Mouse (Mus musculus) CH12.LX (cell line): ENCODE data around the gene AW011738. TPM values are rescaled to one million over a fixed set of nuclear protein-coding genes. Genes with fewer than 3 reads are reported as not detected.

Experiments used
- DNase-seq: peaks from one replicate; pipeline ENCODE4 v3.0.0-alpha.2; 2013; ENCODE audit errors: extremely low read depth
- H3K27ac ChIP-seq: 2 replicates; pipeline ENCODE4 v1.5.1; 2012; ENCODE audit warnings: low read depth, mild to moderate bottlenecking, control low read depth, moderate library complexity; ENCODE audit not compliant: insufficient read depth
- H3K27me3 ChIP-seq: replicated peaks from 2 replicates; pipeline ENCODE3; 2012; ENCODE audit warnings: inconsistent platforms
- H3K36me3 ChIP-seq, 2 experiments: replicated peaks in 1 of 2; 2 replicates each; pipeline versions ENCODE3 to v1.6.1; 2012; ENCODE audit warnings: inconsistent platforms in 1 of 2, low read length in 1 of 2, mild to moderate bottlenecking in 1 of 2, mixed read lengths in 1 of 2, moderate library complexity in 1 of 2; ENCODE audit not compliant: control insufficient read depth in 1 of 2, insufficient read depth in 1 of 2
- H3K4me1 ChIP-seq, 2 experiments: 2 replicates each; pipeline ENCODE4 v1.6.1; 2012; ENCODE audit warnings: inconsistent platforms in 1 of 2, moderate library complexity in 1 of 2; ENCODE audit not compliant: insufficient read depth in 2 of 2, control insufficient read depth in 1 of 2
- H3K4me2 ChIP-seq: 2 replicates; pipeline ENCODE4 v1.6.1; 2012; ENCODE audit warnings: low read depth, mild to moderate bottlenecking, control low read depth; ENCODE audit not compliant: poor library complexity, insufficient read depth, severe bottlenecking
- H3K4me3 ChIP-seq, 3 experiments: fragments of 150-350 bp in 1 of 3; sonication (generic) in 1 of 3; replicated peaks in 1 of 3; 2 replicates each; pipeline versions ENCODE3 to v1.5.1; 2011 to 2012; ENCODE audit warnings: low read depth in 2 of 3, low read length in 2 of 3, mild to moderate bottlenecking in 2 of 3, moderate library complexity in 2 of 3, control low read depth in 1 of 3, improper control_type of control experiment in 1 of 3, inconsistent platforms in 1 of 3, mixed read lengths in 1 of 3; ENCODE audit not compliant: poor library complexity in 1 of 3
- H3K79me2 ChIP-seq: replicated peaks from 2 replicates; pipeline ENCODE4 v1.6.1; 2012; ENCODE audit warnings: mild to moderate bottlenecking, moderate library complexity; ENCODE audit not compliant: control insufficient read depth, poor library complexity, insufficient read depth, severe bottlenecking; ENCODE audit errors: extremely low read depth
- H3K9ac ChIP-seq: 2 replicates; pipeline ENCODE4 v1.6.1; 2012; ENCODE audit warnings: low read depth, mild to moderate bottlenecking, control low read depth, moderate library complexity; ENCODE audit not compliant: insufficient read depth
- H3K9me3 ChIP-seq: replicated peaks from 2 replicates; pipeline ENCODE3; 2012; ENCODE audit warnings: low read length, inconsistent platforms, mixed read lengths
- CHD1 ChIP-seq: IDR thresholded peaks from 2 replicates; pipeline ENCODE4 v1.6.1; 2012; ENCODE audit warnings: low read depth, low read length, improper control_type of control experiment, inconsistent platforms
- EP300 ChIP-seq: IDR thresholded peaks from 2 replicates; pipeline ENCODE4 v1.6.1; 2011; ENCODE audit warnings: low read length, improper control_type of control experiment
- GABPA ChIP-seq: IDR thresholded peaks from 2 replicates; pipeline ENCODE4 v1.6.1; 2012; ENCODE audit warnings: low read depth, low read length, improper control_type of control experiment, inconsistent platforms; ENCODE audit not compliant: insufficient replicate concordance
- HCFC1 ChIP-seq: IDR thresholded peaks from 2 replicates; pipeline ENCODE4 v1.6.1; 2012; ENCODE audit warnings: low read depth, mild to moderate bottlenecking, inconsistent platforms, low read length, improper control_type of control experiment
- JUN ChIP-seq: IDR thresholded peaks from 2 replicates; pipeline ENCODE4 v1.6.1; 2011; ENCODE audit warnings: low read depth, mild to moderate bottlenecking, low read length, improper control_type of control experiment, moderate library complexity; ENCODE audit not compliant: insufficient read depth
- MAFK ChIP-seq: IDR thresholded peaks from 2 replicates; pipeline ENCODE4 v1.6.1; 2011; ENCODE audit warnings: low read length, improper control_type of control experiment; ENCODE audit not compliant: insufficient replicate concordance
- MAX ChIP-seq: IDR thresholded peaks from 2 replicates; pipeline ENCODE4 v1.6.1; 2011; ENCODE audit warnings: low read length, improper control_type of control experiment
- MXI1 ChIP-seq: IDR thresholded peaks from 2 replicates; pipeline ENCODE4 v1.6.1; 2011; ENCODE audit warnings: mild to moderate bottlenecking, low read depth, low read length, improper control_type of control experiment
- RAD21 ChIP-seq: IDR thresholded peaks from 2 replicates; pipeline ENCODE4 v1.6.1; 2011; ENCODE audit warnings: low read depth, mild to moderate bottlenecking, low read length, improper control_type of control experiment, moderate library complexity
- SIN3A ChIP-seq: IDR thresholded peaks from 2 replicates; pipeline ENCODE4 v1.6.1; 2012; ENCODE audit warnings: low read length, improper control_type of control experiment, inconsistent platforms
- UBTF ChIP-seq: IDR thresholded peaks from 2 replicates; pipeline ENCODE4 v1.6.1; 2012; ENCODE audit warnings: low read depth, mild to moderate bottlenecking, inconsistent platforms, low read length, improper control_type of control experiment, moderate library complexity
- USF1 ChIP-seq: IDR thresholded peaks from 2 replicates; pipeline ENCODE4 v1.6.1; 2014; ENCODE audit warnings: low read depth, mild to moderate bottlenecking, inconsistent platforms, low read length, improper control_type of control experiment
- USF2 ChIP-seq: conservative IDR thresholded peaks from 2 replicates; pipeline ENCODE4 v1.6.1; 2011; ENCODE audit warnings: low read depth, low read length, improper control_type of control experiment
- ZKSCAN1 ChIP-seq: IDR thresholded peaks from 2 replicates; pipeline ENCODE4 v1.6.1; 2012; ENCODE audit warnings: low read depth, inconsistent platforms, low read length, improper control_type of control experiment, borderline replicate concordance
- ZNF384 ChIP-seq: IDR thresholded peaks from 2 replicates; pipeline ENCODE4 v1.6.1; 2012; ENCODE audit warnings: low read depth, low read length, improper control_type of control experiment, inconsistent platforms
- dilution Hi-C: fragments of 300-500 bp; cut with MboI; formaldehyde crosslinking; loops from 2 replicates; pipeline ENCODE4 v1.14.3; 2020; ENCODE audit warnings: low sequenced_read_pairs; ENCODE audit not compliant: extremely low pct_unique_long_range_greater_than_20kb, extremely low pct_ligation_motif_present
- in situ Hi-C: fragments of 300-500 bp; cut with MboI; formaldehyde crosslinking; loops from 3 replicates; pipeline ENCODE4 v1.14.3; 2019; ENCODE audit warnings: low sequenced_read_pairs, low pct_ligation_motif_present, low pct_unique_long_range_greater_than_20kb, mixed read lengths
- polyA plus RNA-seq: library from polyadenylated mRNA; unstranded; fragments of >175 nt; gene quantifications from 2 replicates; pipeline ENCODE4 v1.2.1, GENCODE M21; 2012; ENCODE audit warnings: low read depth; ENCODE audit not compliant: insufficient read length
- total RNA-seq, 2 experiments: library from RNA; depleted of rRNA; stranded (reverse); fragments of 300-350 nt in 1 of 2; fragments of >200 nt in 1 of 2; gene quantifications; 2 replicates each; pipeline ENCODE4 v1.2.3; 2012 to 2014

The AW011738 gene
- total and polyA plus RNA-seq, 3 experiments, result 0.15 to 1.6 (median 0.20) TPM

DNA sequence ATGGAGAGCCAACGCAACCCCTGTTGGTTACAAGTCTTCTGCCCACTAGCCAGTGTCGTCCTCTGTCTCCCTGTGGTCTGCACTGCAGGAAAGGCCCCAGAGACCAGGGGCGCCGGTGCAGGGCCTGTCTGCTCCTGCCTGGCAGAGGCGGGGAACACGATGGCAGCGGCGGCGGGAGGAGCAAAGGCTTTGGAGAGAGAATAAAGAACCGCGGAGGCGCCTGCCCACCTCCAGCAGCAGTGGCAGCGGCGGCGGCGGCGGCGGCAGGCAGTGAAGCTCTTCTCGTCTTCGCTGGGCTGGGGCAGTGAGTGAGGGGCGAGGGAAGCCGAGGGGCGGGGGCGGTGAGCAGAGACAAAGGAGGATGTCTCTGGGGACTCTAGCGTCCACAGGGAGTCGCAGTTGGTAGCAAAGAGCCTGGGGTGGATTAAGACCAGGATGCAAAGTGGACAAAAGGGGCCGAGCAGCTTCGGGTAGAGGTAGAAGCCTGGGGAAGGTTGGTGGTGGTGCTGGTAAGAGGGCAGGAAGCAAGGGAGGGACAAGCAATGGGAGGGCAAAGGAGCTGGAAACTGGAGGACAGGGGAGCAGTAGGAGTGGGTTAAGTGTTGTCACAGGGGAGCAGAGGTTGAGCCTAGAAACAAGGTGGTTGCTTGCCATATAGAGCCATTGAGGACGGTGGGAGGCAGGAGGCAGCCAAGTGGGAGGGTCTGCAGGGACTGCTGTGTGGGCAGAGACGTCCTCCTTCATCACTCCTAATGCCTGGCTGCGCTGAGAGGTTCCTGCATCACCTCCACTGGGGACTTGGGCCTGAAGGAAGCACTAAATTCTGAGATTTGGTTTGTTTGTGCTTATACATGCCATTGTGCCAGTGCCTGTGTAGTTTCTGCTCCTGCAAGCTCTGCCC is 16.9 kb upstream of the AW011738 start:
- Histone ChIP-seq H3K4me1 (peaks cover 3 to 42% of the 10 kb centered on the region in 2 experiments; a peak in 2 of 4 replicates), H3K9me3 (no peaks in the 10 kb centered on the region), H3K36me3 (peaks cover 0 to 2% of the 10 kb centered on the region in 2 experiments), H3K4me3 (no peak overlapping the region), H3K9ac (no peak overlapping the region), H3K27me3 (no peaks in the 10 kb centered on the region), H3K27ac (no peak overlapping the region), H3K4me2 (no peak overlapping the region), H3K79me2 (no peaks in the 10 kb centered on the region)
- in situ Hi-C loops, result no loop called here
- no peak for DNase-seq
- dilution Hi-C loops, result no loop called here
- TF ChIP-seq ZNF384 (no peak), USF1 (no peak), USF2 (no peak), RAD21 (no peak), UBTF (no peak), EP300 (no peak), JUN (no peak), GABPA (no peak), HCFC1 (no peak), MXI1 (no peak), CHD1 (no peak), SIN3A (no peak)
- TF ChIP-seq, all 38 proteins: peak for 0

DNA sequence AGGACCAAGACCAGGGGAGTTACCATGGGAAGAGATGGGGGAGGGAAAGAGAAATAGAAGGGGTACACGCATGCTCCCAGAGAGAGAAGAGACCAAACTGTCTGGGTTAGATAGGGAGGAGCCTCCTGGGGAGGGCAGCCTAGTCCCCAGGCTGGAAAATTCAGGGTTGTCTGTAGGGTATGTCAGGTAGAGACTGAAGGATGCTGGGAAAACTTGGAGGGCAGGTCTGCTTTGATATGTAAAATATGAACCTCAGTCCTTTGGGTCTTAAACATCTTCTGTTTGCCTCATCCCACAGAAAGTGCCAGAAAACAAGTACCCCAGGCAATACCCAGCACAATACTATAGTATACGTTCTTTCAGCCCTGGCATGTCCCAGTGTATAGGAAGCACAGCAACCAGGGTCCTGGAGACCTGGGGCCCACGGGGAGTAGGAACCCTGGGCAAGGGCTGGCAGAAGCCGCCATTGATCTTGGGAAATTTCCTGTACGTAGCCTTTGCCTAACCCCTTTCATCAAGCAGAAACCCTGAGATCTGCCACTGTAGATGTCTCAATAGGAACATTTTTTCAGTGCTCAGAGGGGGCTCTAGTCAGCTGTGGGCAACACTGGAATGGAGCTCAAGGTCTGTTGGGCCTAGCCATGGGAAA is 14.8 kb upstream of the AW011738 start:
- TF ChIP-seq MAX, result no peak
- TF ChIP-seq SIN3A, result no peak
- no peak for TF ChIP-seq ZKSCAN1
- TF ChIP-seq MAFK, result no peak
- H3K4me1 ChIP-seq, result peaks cover 3 to 27% of the 10 kb centered on the region in 2 experiments; a peak in 2 of 4 replicates
- H3K79me2 ChIP-seq, result no peaks in the 10 kb centered on the region
- H3K9ac ChIP-seq, result no peak overlapping the region
- H3K4me2 ChIP-seq, result no peak overlapping the region
- in situ Hi-C loops, result no loop called here
- DNase-seq, result no peak
- H3K27me3 ChIP-seq, result no peaks in the 10 kb centered on the region
- dilution Hi-C loops, result no loop called here
- H3K36me3 ChIP-seq, result peaks cover 0 to 2% of the 10 kb centered on the region in 2 experiments
- H3K4me3 ChIP-seq, result no peak overlapping the region
- no peak overlapping the region for H3K27ac ChIP-seq
- H3K9me3 ChIP-seq, result no peaks in the 10 kb centered on the region
